Mouse (Mus musculus): Measurements from ENCODE around the gene Gm7714.
A peak's percentile ranks its signal among the peaks of the same experiment; 100 is the strongest.
"Not testable (repeated sequence)": the region's sequence is repeated elsewhere in the genome, so short reads cannot be mapped to it uniquely, and the experiment has no call there.

Gm7714 gene

DNA sequence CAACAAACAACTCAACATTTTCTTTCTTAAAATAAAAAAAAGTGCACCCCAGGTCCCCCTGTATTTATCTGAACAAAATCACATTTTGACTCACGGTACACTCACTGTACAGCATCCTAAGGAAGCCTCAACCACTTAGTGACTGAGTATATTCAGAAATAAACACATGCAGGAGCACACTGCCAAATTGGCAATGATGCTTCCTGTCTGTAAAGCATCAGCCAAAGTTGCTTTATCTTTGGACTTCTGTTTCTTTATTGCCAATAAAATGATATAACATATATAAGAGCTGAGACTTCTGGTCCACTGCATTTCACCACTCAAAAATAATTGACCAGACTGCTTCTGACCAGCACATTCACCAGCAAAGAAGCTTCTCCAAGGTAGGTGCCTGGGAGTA lies at the start of gene Gm7714:
Gene Gm7714, plus strand, starts transcription at position 301 of the 400 bp plus-strand sequence.
- no peak for DNase-seq (ENCODE audit: low read depth, low spot score)

DNA sequence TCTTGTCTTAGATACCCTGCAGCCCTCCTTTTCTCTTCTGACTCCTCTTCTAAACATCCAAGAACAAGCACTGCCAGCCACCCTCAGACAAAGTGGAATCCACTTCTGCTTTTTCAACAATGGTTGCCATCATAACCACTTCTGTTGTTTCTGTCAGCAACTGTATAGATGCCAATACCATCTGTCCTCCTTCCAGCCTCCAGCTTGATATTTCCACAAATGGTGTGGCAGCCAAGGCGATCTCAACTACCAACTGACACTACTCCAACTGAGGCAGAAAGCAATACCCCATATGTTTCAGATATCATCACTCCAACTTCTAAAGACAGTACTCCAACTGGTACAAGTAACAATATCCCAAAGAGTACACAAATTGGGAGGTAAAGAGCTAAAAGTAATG lies 12.2 kb upstream of the Gm7714 start:
- DNase-seq (ENCODE audit: low read depth, low spot score) = peak; percentile 14

DNA sequence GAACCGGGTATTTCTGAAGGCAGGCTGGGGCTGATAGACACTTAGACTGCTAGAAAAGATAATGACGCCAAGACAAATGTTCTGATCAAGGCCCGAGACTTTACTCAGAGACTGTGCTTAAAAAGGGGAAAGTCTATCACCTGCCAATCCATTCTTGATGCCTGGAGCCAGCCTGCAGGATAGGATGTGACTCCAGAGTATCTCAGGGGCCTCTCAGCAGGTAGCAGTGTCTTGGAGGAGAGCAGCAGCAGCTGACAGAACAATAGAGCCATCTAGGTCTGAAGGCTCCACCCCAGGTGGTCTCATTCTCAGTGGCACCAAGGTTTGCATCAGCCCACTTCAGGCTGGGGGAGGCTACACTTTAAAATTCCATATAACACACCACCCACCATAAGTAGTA lies 42.6 kb downstream of the Gm7714 start:
- DNase-seq (ENCODE audit: low read depth, low spot score) = not testable (repeated sequence)

DNA sequence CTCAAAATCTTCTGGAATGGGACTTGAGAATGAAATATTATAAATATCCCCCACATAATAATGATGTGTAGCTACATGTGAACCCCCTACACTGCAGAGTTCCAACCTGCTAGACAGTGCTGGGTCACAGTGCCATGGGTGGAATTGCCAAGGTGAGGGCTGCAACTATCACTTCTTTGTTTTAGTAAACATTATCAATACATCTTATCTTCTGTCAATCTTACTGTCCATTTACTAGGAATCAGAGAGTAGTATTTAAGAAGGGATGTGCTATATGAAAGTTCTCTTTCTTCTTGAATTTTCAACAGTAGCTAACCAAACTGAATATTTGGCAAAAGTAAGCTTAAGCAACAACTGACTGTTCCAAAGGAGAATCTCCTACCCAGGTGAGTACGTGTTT lies 48.3 kb downstream of the Gm7714 start, which contains the start of gene Prol1:
Gene Prol1, plus strand, starts transcription at position 301 of the 400 bp plus-strand sequence.
- no peak for DNase-seq (ENCODE audit: low read depth, low spot score)
